Mouse (Mus musculus) cortical plate, adult 2 months (tissue): ENCODE results near the gene Pip5k1b. TPM values are rescaled to one million over a fixed set of nuclear protein-coding genes. Genes with fewer than 3 reads are reported as not detected.

Experiments used
- H3K27ac ChIP-seq: fragments of 200-500 bp; 2 replicates; pipeline ENCODE4 v1.5.1; 2012; ENCODE audit warnings: low read length, control low read depth, inconsistent platforms; ENCODE audit not compliant: insufficient read depth
- H3K4me1 ChIP-seq: fragments of 200-500 bp; 2 replicates; pipeline ENCODE4 v1.6.1; 2011; ENCODE audit warnings: low read length; ENCODE audit not compliant: control insufficient read depth, insufficient read depth
- H3K4me3 ChIP-seq: fragments of 200-500 bp; 2 replicates; pipeline ENCODE4 v1.5.1; 2011; ENCODE audit warnings: mild to moderate bottlenecking, low read length, control low read depth; ENCODE audit not compliant: insufficient read depth
- CTCF ChIP-seq: fragments of 200-500 bp; IDR thresholded peaks from 2 replicates; pipeline ENCODE4 v1.5.1; 2011; ENCODE audit warnings: mild to moderate bottlenecking, control low read depth, low read length; ENCODE audit not compliant: insufficient read depth; ENCODE audit errors: extremely low read depth
- POLR2A ChIP-seq: fragments of 200-500 bp; IDR thresholded peaks from 2 replicates; pipeline ENCODE4 v1.6.1; 2011; ENCODE audit warnings: mild to moderate bottlenecking, low read length, control low read depth; ENCODE audit not compliant: insufficient read depth; ENCODE audit errors: extremely low read depth
- polyA plus RNA-seq: library from polyadenylated mRNA; depleted of rRNA; stranded (reverse); fragments of >200 nt; gene quantifications from 2 replicates; pipeline ENCODE4 v1.2.3, GENCODE M21; 2012

Gene Pip5k1b
- polyA plus RNA-seq, 1 experiment: 11.9 TPM

DNA sequence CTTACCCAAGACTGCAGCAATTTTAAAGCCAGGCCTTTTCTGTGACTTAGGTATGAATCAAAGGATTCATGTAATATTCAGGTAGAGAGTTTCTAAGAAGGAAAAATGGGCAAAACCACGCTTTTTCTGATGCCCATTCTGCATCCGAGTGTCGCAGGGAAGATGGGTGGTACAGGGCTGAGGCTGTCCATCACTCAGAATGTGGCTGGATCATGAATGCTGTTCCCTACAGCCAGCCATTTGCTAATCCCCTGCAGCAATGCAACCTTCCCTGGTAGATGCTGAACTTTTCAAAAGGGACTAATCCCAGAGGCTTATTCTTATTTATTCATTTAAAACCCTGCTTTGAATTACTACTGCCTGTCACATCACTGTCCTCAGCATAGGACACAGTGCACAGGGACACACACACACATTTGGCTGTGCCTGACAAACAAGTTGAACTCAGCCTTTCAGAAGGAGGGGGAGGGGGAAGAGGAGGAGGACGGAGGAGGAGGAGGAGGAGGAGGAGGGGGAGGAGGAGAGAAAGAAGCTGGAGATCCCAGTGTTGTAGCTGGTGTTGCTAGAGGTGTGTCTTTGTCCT lies 71.0 kb downstream of the Pip5k1b start:
- Histone ChIP-seq H3K27ac (no peak overlapping the region), H3K4me1 (no peaks in the 10 kb centered on the region), H3K4me3 (no peak overlapping the region)
- no peak for TF ChIP-seq CTCF
- TF ChIP-seq POLR2A: no peak

DNA sequence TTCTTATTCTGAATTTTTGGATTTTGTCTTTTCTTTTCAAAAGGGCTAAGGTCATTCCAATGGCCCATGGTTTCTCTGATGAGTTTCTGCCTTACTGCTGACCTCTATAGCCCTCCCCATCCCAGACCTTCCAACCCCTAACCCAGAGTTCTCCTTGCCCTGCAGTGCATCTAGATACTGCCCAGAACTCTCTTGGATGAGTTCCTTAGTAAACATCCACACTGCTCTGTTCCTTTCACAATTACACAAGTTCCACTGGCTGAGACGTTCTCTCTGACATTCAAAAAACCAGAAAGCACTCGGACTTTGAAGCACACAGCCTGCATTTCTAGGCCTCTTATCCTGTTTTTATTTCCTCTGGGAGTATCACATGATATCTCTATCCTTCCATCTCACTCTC lies 74.8 kb downstream of the Pip5k1b start:
- TF ChIP-seq CTCF: no peak
- no peak for TF ChIP-seq POLR2A
- Histone ChIP-seq H3K4me1 (0 out of 2 replicates have a peak, but pooled peaks cover 1% of the 10 kb centered on the region), H3K27ac (no peak overlapping the region), H3K4me3 (no peak overlapping the region)

- Histone ChIP-seq H3K4me1 (0 out of 2 replicates have a peak, but pooled peaks cover 3% of the 10 kb centered on the region), H3K27ac (peak within 1 kb of the TSS; percentile 96), H3K4me3 (peak within 1 kb of the TSS; percentile 98)
- no peak for TF ChIP-seq CTCF
- TF ChIP-seq POLR2A: peak; percentile 65
These were observed 78.5 kb downstream of the Pip5k1b start, which contains the start of gene Fam122a for GRCm38 (mm10) chr19:24476929-24477882. TSS of gene Fam122a (minus strand) at chr19:24477356.

GRCm38 (mm10) chr19:24476461-24476860 lies 79.2 kb downstream of the Pip5k1b start:
- TF ChIP-seq CTCF: no peak
- TF ChIP-seq POLR2A: no peak
- H3K4me1 ChIP-seq: 0 out of 2 replicates have a peak, but pooled peaks cover 3% of the 10 kb centered on the region
- H3K27ac ChIP-seq: peak overlapping the region; percentile 96; the same call in 1 of the 2 replicates
- peak overlapping the region; percentile 98 for H3K4me3 ChIP-seq

DNA sequence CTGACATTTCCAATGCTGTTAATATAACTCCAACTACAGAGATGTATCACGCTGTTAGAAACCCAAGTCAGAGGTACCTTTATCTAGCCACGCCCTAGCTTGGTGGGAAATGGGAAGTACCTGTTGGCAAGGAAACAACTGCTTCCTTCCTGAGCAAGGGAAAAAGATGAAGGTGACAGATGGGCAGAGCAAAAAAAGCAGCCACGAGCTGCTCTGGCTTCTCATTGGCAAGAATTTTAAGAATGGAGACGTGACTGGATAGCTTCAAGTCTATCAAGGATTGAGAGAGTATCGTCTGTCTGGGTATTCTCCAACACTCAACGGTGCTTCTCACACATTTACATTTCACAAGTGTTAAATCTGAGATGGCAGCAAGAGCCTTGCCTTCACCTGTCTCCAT lies 80.4 kb downstream of the Pip5k1b start:
- Histone ChIP-seq H3K4me3 (no peak overlapping the region), H3K4me1 (0 out of 2 replicates have a peak, but pooled peaks cover 3% of the 10 kb centered on the region), H3K27ac (no peak overlapping the region)
- TF ChIP-seq CTCF (no peak), POLR2A (no peak)

DNA sequence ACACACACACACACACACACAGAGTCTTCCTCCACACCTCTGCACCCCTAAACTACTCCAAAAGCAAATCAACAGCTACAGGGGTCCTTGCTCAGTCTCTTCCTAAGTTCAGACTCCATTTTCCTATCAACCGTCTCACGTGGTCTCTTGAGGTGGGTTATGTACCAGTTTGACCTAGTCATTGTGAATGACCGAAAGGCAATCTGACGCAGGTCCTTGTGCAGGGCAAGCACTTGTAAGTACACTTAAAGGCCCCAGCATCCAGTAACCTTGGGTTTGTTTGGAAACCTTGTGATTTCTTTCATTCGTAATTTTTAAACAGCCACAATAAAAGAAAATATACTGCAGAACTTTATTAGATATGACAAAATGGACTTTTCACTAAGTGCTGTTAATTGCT lies 83.2 kb downstream of the Pip5k1b start:
- no peak overlapping the region for H3K4me3 ChIP-seq
- no peak overlapping the region for H3K27ac ChIP-seq
- H3K4me1 ChIP-seq: peaks cover 1% of the 10 kb centered on the region; the same call in 1 of the 2 replicates
- TF ChIP-seq POLR2A (no peak), CTCF (no peak)

GRCm38 (mm10) chr19:24471538-24471937 lies 84.1 kb downstream of the Pip5k1b start:
- TF ChIP-seq CTCF: no peak
- no peak for TF ChIP-seq POLR2A
- H3K4me1 ChIP-seq: peaks cover 1% of the 10 kb centered on the region; the same call in 1 of the 2 replicates
- no peak overlapping the region for H3K27ac ChIP-seq
- no peak overlapping the region for H3K4me3 ChIP-seq

- Histone ChIP-seq H3K4me3 (no peak overlapping the region), H3K4me1 (no peaks in the 10 kb centered on the region; the same call in 1 of the 2 replicates), H3K27ac (no peak overlapping the region)
- TF ChIP-seq CTCF (no peak), POLR2A (no peak)
These were observed 86.5 kb downstream of the Pip5k1b start for GRCm38 (mm10) chr19:24469216-24469615.

DNA sequence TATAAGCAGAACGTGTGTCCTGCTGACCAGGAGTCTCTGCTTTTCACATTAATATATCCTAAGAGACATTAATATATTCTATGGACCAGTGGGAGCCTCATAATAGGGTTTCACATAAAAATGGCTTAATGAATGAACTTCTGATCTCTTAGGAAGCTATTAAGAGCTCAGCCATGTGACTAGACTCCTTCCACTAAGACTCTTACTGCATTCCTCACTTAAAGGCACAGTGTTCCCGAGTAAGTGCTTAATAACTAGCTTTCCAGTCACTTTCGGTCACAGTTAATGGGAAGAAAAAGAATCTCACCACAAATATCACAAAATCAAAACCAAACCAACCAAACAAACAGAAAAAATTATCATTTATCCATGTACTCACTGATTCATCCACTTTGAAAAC lies 87.1 kb downstream of the Pip5k1b start:
- no peaks in the 10 kb centered on the region; the same call in 1 of the 2 replicates for H3K4me1 ChIP-seq
- H3K27ac ChIP-seq: no peak overlapping the region
- H3K4me3 ChIP-seq: no peak overlapping the region
- TF ChIP-seq CTCF: no peak
- no peak for TF ChIP-seq POLR2A
